Mouse (Mus musculus) embryonic facial prominence, embryonic 13.5 days (tissue): ENCODE data around the gene St3gal6. TPM values are rescaled to one million over a fixed set of nuclear protein-coding genes. Genes with fewer than 3 reads are reported as not detected.

Experiments used
- ATAC-seq: fragments of 200-750 bp; cut with Nextera tagmentation; 2 replicates; pipeline ENCODE4 v1.8.0; 2017; ENCODE audit warnings: low read depth; ENCODE audit not compliant: insufficient number of reproducible peaks, insufficient read depth, low FRiP score, low TSS enrichment
- H3K27ac ChIP-seq: fragments of 300-500 bp; sonication (generic); 2 replicates; pipeline ENCODE4 v1.5.1; 2015; ENCODE audit warnings: moderate library complexity, mild to moderate bottlenecking, inconsistent platforms
- H3K27me3 ChIP-seq: fragments of 300-500 bp; sonication (generic); 2 replicates; pipeline ENCODE4 v1.6.1; 2015; ENCODE audit warnings: mild to moderate bottlenecking, inconsistent platforms
- H3K36me3 ChIP-seq: fragments of 300-500 bp; sonication (generic); 2 replicates; pipeline ENCODE4 v1.6.1; 2015; ENCODE audit warnings: mild to moderate bottlenecking, inconsistent platforms
- H3K4me1 ChIP-seq: fragments of 300-500 bp; sonication (generic); 2 replicates; pipeline ENCODE4 v1.6.1; 2015; ENCODE audit warnings: inconsistent platforms
- H3K4me2 ChIP-seq: fragments of 300-500 bp; sonication (generic); 2 replicates; pipeline ENCODE4 v1.6.1; 2015; ENCODE audit warnings: moderate library complexity, mild to moderate bottlenecking, inconsistent platforms
- H3K4me3 ChIP-seq: fragments of 300-500 bp; sonication (generic); 2 replicates; pipeline ENCODE4 v1.5.1; 2015; ENCODE audit warnings: mild to moderate bottlenecking, inconsistent platforms
- H3K9ac ChIP-seq: fragments of 300-500 bp; sonication (generic); 2 replicates; pipeline ENCODE4 v1.6.1; 2015; ENCODE audit warnings: mild to moderate bottlenecking, inconsistent platforms
- H3K9me3 ChIP-seq: fragments of 300-500 bp; sonication (generic); 2 replicates; pipeline ENCODE4 v1.6.1; 2016; ENCODE audit warnings: inconsistent platforms
- WGBS: fragments of 180-500 bp; shearing (Covaris S2); methylation state at CpG from one replicate; pipeline ENCODE4 v1.1.7; 2015; ENCODE audit warnings: mixed read lengths; 5-methylcytosine and 5-hydroxymethylcytosine counted together
- polyA plus RNA-seq: library from polyadenylated mRNA; unstranded; fragments of >200 nt; fragmentation: Nextera tagmentation; extraction: Ambion mirVana; gene quantifications from 2 replicates; pipeline ENCODE4 v1.2.1, GENCODE M21; 2015

Gene St3gal6
- polyA plus RNA-seq = 11.7 and 14.7 TPM in 2 replicates

- H3K9me3 ChIP-seq = peaks cover 4% of the 10 kb centered on the region; the same call in 1 of the 2 replicates
- H3K36me3 ChIP-seq = no peaks in the 10 kb centered on the region
- no peak for ATAC-seq
- 87% methylated on average over 12 of the region's 12 CpGs for WGBS
- peak within 1 kb of the TSS; percentile 84 for H3K4me3 ChIP-seq
- no peaks in the 10 kb centered on the region for H3K27me3 ChIP-seq
- H3K9ac ChIP-seq = peak within 1 kb of the TSS; percentile 85
- peak within 1 kb of the TSS; percentile 72 for H3K27ac ChIP-seq
- peak within 1 kb of the TSS; percentile 85 for H3K4me2 ChIP-seq
- peaks cover 11% of the 10 kb centered on the region for H3K4me1 ChIP-seq
Observed at GRCm38 (mm10) chr16:58523972-58524850, at the start of gene St3gal6. Gene St3gal6, minus strand, starts transcription at chr16:58524243.

GRCm38 (mm10) chr16:58570694-58571264 lies 46.7 kb upstream of the St3gal6 start:
- H3K27me3 ChIP-seq = no peaks in the 10 kb centered on the region
- ATAC-seq = no peak
- H3K4me2 ChIP-seq = no peak overlapping the region
- H3K9me3 ChIP-seq = no peaks in the 10 kb centered on the region
- no peak overlapping the region for H3K4me3 ChIP-seq
- H3K4me1 ChIP-seq = no peaks in the 10 kb centered on the region
- no peak overlapping the region for H3K27ac ChIP-seq
- H3K36me3 ChIP-seq = no peaks in the 10 kb centered on the region
- no peak overlapping the region for H3K9ac ChIP-seq

- Histone ChIP-seq H3K9me3 (no peaks in the 10 kb centered on the region), H3K27ac (no peak overlapping the region), H3K4me3 (no peak overlapping the region), H3K36me3 (no peaks in the 10 kb centered on the region), H3K9ac (no peak overlapping the region), H3K4me2 (no peak overlapping the region), H3K27me3 (no peaks in the 10 kb centered on the region), H3K4me1 (no peaks in the 10 kb centered on the region)
- no peak for ATAC-seq
- 79% methylated on average over 2 of the region's 2 CpGs for WGBS
Observed at GRCm38 (mm10) chr16:58561196-58561595, 37.2 kb upstream of the St3gal6 start.

GRCm38 (mm10) chr16:58556067-58556830 lies 32.2 kb upstream of the St3gal6 start:
- Histone ChIP-seq H3K27me3 (no peaks in the 10 kb centered on the region), H3K4me2 (no peak overlapping the region), H3K9me3 (no peaks in the 10 kb centered on the region), H3K27ac (no peak overlapping the region), H3K4me1 (no peaks in the 10 kb centered on the region), H3K4me3 (no peak overlapping the region), H3K9ac (no peak overlapping the region), H3K36me3 (no peaks in the 10 kb centered on the region)
- ATAC-seq = no peak
- 77% methylated on average over 4 of the region's 4 CpGs for WGBS

GRCm38 (mm10) chr16:58554673-58555072 lies 30.6 kb upstream of the St3gal6 start:
- 74% methylated on average over 1 of the region's 1 CpGs for WGBS
- no peak overlapping the region for H3K27ac ChIP-seq
- H3K9me3 ChIP-seq = no peaks in the 10 kb centered on the region
- H3K9ac ChIP-seq = no peak overlapping the region
- H3K4me2 ChIP-seq = no peak overlapping the region
- H3K4me3 ChIP-seq = no peak overlapping the region
- H3K36me3 ChIP-seq = no peaks in the 10 kb centered on the region
- H3K4me1 ChIP-seq = no peaks in the 10 kb centered on the region
- no peaks in the 10 kb centered on the region for H3K27me3 ChIP-seq
- ATAC-seq = no peak

GRCm38 (mm10) chr16:58548042-58548441 lies 24.0 kb upstream of the St3gal6 start:
- no peaks in the 10 kb centered on the region for H3K36me3 ChIP-seq
- H3K4me2 ChIP-seq = no peak overlapping the region
- no peaks in the 10 kb centered on the region for H3K27me3 ChIP-seq
- no peak for ATAC-seq
- WGBS = 69% methylated on average over 2 of the region's 2 CpGs
- no peaks in the 10 kb centered on the region for H3K9me3 ChIP-seq
- H3K9ac ChIP-seq = no peak overlapping the region
- no peak overlapping the region for H3K27ac ChIP-seq
- no peak overlapping the region for H3K4me3 ChIP-seq
- no peaks in the 10 kb centered on the region for H3K4me1 ChIP-seq

GRCm38 (mm10) chr16:58546128-58546527 lies 22.1 kb upstream of the St3gal6 start:
- Histone ChIP-seq H3K27me3 (no peaks in the 10 kb centered on the region), H3K4me3 (no peak overlapping the region), H3K27ac (no peak overlapping the region), H3K4me1 (no peaks in the 10 kb centered on the region), H3K9ac (no peak overlapping the region), H3K9me3 (no peaks in the 10 kb centered on the region), H3K36me3 (no peaks in the 10 kb centered on the region), H3K4me2 (no peak overlapping the region)
- WGBS = 62% methylated on average over 1 of the region's 1 CpGs
- no peak for ATAC-seq

- Histone ChIP-seq H3K9me3 (no peaks in the 10 kb centered on the region), H3K9ac (no peak overlapping the region), H3K4me1 (no peaks in the 10 kb centered on the region), H3K36me3 (no peaks in the 10 kb centered on the region), H3K27ac (no peak overlapping the region), H3K4me3 (no peak overlapping the region), H3K27me3 (no peaks in the 10 kb centered on the region), H3K4me2 (no peak overlapping the region)
- whole genome bisulfite sequencing = 91% methylated on average over 1 of the region's 1 CpGs
- no peak for ATAC-seq
Observed at GRCm38 (mm10) chr16:58539490-58539889, 15.4 kb upstream of the St3gal6 start.

- Histone ChIP-seq H3K27ac (no peak overlapping the region), H3K36me3 (no peaks in the 10 kb centered on the region), H3K4me1 (no peaks in the 10 kb centered on the region), H3K9ac (no peak overlapping the region), H3K4me3 (no peak overlapping the region), H3K9me3 (no peaks in the 10 kb centered on the region), H3K27me3 (no peaks in the 10 kb centered on the region), H3K4me2 (no peak overlapping the region)
- no peak for ATAC-seq
- WGBS = 48% methylated on average over 2 of the region's 2 CpGs
Observed at GRCm38 (mm10) chr16:58539011-58539410, 15.0 kb upstream of the St3gal6 start.

- no peak overlapping the region for H3K9ac ChIP-seq
- no peak for ATAC-seq
- H3K4me2 ChIP-seq = no peak overlapping the region
- H3K4me3 ChIP-seq = no peak overlapping the region
- H3K36me3 ChIP-seq = no peaks in the 10 kb centered on the region
- H3K4me1 ChIP-seq = no peaks in the 10 kb centered on the region
- no peaks in the 10 kb centered on the region for H3K27me3 ChIP-seq
- H3K9me3 ChIP-seq = no peaks in the 10 kb centered on the region
- H3K27ac ChIP-seq = no peak overlapping the region
- 73% methylated on average over 2 of the region's 2 CpGs for WGBS
Observed at GRCm38 (mm10) chr16:58536076-58536475, 12.0 kb upstream of the St3gal6 start.

GRCm38 (mm10) chr16:58535236-58535635 lies 11.2 kb upstream of the St3gal6 start:
- H3K9me3 ChIP-seq = no peaks in the 10 kb centered on the region
- H3K27me3 ChIP-seq = no peaks in the 10 kb centered on the region
- H3K27ac ChIP-seq = no peak overlapping the region
- no peak overlapping the region for H3K9ac ChIP-seq
- WGBS = 47% methylated on average over 5 of the region's 5 CpGs
- no peaks in the 10 kb centered on the region for H3K36me3 ChIP-seq
- H3K4me1 ChIP-seq = no peaks in the 10 kb centered on the region
- H3K4me3 ChIP-seq = no peak overlapping the region
- H3K4me2 ChIP-seq = no peak overlapping the region
- ATAC-seq = no peak
